Mouse (Mus musculus): Measurements from ENCODE around the gene Fbln1.
A peak's percentile ranks its signal among the peaks of the same experiment; 100 is the strongest.

The Fbln1 gene

GRCm38 (mm10) chr15:85206703-85207075, 940 bp downstream of the Fbln1 start:
- DNase-seq (ENCODE audit: low spot score in 2 of 2): no peak

GRCm38 (mm10) chr15:85207081-85207480, 1.3 kb downstream of the Fbln1 start:
- no peak for DNase-seq (ENCODE audit: low spot score in 2 of 2)

DNA sequence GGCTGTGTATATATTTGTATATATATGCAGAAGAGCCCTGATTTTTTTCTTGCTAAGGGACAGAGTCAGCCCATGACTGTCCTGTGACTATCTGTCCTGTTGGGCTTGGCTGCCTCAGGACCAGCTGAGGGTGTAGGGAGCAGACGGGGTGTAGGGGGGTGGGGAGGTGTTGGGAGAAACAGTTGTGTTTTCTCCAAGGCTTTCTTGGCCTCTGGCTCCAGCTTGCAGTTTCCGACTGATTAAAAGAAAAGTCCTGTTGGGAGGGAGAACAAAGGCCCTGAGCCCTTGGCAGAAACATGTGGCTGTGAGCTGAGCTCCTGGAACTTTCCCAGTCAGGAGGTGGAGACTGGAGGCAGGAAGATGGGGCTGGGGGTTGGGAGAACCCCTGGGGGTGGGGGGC, 2.0 kb downstream of the Fbln1 start:
- peak in 1 of 2 experiments; percentile 71 for DNase-seq (ENCODE audit: low spot score in 2 of 2)

- DNase-seq (ENCODE audit: low spot score in 2 of 2): no peak
Observed at GRCm38 (mm10) chr15:85208332-85208731, 2.6 kb downstream of the Fbln1 start.

- no peak for DNase-seq (ENCODE audit: low spot score in 2 of 2)
Observed at GRCm38 (mm10) chr15:85209341-85209740, 3.6 kb downstream of the Fbln1 start.

DNA sequence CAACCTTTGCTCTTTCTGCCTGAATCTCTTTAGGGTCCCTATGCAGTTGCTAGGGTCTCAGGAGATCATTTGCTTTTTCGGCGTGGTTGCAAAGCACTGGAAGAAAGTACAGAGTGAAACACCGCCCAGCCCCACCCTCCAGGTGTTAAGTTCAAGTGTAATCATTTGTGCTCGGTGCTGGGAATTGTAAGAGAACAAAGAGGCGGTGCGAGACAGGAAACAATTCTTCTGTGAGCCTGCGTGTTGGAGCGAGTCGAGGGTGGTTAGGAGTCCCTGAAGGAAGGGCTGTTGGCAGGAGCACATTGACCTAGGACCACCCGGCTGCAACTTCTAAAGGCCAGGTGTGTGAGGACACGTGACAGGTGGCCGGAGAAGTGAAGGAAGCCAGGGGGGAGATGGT, 4.9 kb downstream of the Fbln1 start:
- no peak for DNase-seq (ENCODE audit: low spot score in 2 of 2)

DNA sequence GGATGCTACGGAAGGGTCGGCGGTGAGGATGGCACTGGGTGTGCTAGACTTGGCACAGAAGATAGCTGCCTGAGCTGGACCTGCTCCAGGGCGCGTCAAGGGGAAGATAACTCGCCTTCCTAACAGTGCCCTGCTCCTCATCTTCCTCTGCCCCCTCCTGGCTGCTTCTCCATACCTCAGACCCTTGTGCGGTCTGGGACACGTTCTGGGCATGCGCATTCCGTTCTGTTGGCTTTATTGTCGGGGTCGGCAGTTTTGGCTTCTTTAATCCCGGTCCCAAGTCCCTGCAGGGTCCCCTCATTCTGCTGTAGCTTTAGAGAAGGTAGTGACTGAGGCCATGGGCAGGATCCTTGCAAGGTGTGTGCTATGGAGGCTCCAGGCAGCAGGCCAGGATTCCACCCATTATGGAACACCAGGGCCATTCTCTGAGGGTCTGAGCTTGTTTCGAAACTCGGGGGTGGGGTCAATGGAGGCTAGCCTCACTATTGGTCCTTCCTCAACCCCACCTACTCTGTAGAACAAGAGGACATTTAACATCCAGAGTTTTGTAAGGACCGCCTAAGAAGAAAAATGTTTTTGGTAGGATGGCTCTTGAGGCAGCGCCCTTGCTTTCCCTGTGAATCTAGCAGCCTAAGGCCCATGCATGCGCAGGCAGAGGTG, 5.5 kb downstream of the Fbln1 start:
- DNase-seq (ENCODE audit: low spot score in 2 of 2): no peak

- DNase-seq (ENCODE audit: low spot score in 2 of 2): no peak
Observed at GRCm38 (mm10) chr15:85216069-85216813, 10.5 kb downstream of the Fbln1 start.

GRCm38 (mm10) chr15:85218617-85219265, 13.0 kb downstream of the Fbln1 start:
- no peak for DNase-seq (ENCODE audit: low spot score in 2 of 2)

- DNase-seq (ENCODE audit: low spot score in 2 of 2): no peak
Observed at GRCm38 (mm10) chr15:85220371-85220770, 14.6 kb downstream of the Fbln1 start.

DNA sequence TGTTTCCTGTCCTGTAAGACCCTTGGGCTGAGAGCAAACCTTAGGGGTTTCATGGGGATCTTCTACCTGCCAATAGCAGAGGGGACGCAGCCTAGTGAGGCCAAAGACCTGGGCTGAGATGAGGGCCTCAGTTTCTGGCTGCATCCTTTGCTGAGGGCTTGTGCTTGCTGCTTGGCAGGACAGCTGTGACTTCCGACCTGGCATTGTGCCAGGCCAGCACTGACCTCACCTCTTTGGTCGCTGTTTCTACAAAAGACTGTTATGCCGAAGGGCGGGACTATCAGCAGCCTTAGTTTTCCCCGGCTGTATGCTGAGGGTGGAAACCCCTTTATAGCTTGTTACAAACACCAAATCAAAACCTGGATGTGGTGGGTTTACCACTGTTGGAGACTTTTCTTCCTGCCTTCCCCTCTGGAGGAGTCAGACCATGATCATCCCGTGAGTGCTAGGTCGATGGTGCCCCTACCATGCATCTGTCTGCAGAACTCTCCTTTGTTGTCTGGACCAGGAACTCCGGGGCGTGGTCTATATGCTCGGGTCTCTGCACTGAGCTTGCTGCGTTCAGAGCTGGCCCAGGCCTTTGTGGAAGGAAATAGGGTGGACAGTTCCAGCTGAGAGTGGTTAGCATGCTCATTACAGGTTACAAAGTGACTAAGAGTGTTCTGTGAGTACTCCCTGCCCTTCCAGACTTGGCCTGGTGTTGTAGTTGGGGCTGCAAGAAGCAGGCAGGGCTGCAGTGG, 15.5 kb downstream of the Fbln1 start:
- DNase-seq (ENCODE audit: low spot score in 2 of 2): no peak

- no peak for DNase-seq (ENCODE audit: low spot score in 2 of 2)
Observed at GRCm38 (mm10) chr15:85225693-85226092, 19.9 kb downstream of the Fbln1 start.

- no peak for DNase-seq (ENCODE audit: low spot score in 2 of 2)
Observed at GRCm38 (mm10) chr15:85226841-85227240, 21.1 kb downstream of the Fbln1 start.

DNA sequence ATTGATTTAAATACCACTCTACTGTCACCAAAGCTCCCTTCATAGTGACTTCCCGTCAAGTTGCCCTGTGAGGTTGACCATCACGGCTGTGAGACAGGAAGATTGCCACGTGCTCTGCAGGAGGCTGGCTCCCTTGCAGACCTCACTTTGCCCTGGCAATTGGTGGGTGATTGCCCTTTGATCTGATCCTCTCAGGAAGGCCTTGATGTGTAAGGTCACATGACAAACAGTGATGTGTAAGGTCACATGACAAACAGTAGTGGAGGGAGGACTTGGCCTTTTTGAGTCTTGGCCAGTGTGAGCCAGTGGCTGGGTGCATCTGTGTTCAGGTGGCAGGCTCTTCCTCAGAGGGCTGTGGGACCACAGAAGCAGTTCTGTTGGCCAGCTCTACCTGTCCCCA, 22.8 kb downstream of the Fbln1 start:
- DNase-seq (ENCODE audit: low spot score in 2 of 2): no peak

DNA sequence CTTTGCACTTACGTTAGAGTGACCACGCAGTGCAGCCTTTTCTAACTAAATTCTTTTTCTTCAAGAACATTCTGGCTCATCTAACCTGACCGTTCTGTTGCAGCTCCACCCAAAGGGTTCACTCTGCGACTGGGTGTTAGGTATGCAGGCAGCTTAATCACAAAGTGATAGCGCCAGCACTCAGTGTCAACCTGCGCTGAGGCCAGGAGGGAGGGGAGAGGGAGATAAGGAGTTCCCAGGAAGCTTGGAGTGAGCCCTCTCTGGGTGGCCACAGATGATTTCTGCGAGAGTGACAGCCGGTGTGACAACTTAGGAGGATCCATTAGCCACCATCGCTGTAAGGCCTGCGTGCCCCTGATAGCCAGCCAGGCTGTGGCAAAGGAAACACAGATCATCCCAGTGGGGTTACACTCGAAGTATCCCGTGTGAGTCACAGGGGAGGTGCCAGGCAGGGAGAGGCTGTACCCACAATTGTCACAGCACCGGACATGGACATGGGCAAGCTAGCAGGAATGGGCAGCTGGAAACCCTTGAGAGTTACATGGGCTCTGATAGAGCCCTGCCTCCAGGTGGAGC, 24.3 kb downstream of the Fbln1 start:
- DNase-seq (ENCODE audit: low spot score in 2 of 2): no peak

DNA sequence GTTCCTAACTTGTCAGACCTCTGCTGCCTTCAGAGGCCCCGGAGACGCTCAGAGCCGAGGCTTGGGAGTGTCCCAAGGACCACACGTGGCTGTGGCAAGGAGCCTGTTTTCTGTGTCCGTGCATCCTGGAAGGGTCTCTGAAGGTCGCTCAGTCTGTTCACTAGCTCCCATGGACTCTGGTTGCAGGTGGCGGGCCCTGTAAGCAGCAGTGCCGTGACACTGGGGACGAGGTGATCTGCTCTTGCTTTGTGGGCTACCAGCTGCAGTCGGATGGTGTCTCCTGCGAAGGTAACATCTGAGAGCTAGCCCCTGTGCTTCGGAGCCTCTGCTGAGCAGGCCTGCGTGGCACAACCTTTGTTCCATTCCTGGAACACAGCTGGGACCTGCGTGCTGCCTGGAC, 24.9 kb downstream of the Fbln1 start:
- no peak for DNase-seq (ENCODE audit: low spot score in 2 of 2)

DNA sequence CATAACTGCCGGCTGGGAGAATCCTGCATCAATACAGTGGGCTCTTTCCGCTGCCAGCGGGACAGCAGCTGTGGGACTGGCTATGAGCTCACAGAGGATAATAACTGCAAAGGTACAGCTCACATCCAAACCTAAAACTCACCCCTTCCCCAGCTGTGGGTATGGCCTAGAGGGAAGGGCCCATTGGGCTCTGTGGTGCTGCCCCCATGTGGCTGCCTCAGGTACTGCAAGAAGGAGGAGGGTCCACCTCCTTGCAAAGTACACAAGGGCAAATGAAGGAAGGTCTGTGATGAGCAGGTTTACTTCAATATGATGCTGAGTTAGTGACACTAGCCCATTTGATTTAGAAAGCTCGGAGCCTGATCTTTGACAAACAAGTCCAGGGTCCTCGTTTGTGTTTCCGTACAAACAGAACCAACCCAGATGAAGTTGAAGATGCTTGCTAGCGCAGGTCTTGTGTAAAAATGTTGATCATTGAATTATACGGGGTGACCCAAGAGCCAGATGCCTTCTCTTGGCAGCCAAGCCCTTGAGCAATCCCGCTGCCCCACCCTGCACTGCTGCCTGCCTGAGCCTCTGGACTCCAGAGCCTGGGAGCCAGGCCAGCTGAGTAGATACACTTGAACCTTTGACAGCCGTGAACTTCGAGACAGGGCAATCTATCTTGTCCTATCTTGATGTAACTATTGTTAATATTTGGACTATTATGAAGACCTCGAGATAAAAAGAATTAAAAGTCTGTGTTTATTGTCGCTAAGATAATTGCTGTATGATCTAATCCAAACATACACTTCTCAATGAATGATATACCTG, 25.9 kb downstream of the Fbln1 start:
- DNase-seq (ENCODE audit: low spot score in 2 of 2): peak; percentile 71 to 88

DNA sequence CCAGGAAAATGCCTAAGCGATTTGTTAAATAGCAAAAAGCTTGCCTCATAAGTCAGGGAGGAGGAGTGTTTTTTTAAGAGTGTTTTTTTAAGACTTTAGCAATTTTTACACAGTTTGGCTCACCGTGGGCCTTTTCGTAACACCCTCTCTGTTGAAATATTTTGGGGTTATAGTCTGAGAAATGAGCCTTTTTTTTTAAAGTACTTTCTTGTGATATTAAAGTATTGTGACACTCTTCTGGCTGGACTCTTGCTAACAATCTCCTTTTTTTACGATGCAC, 26.4 kb downstream of the Fbln1 start:
- DNase-seq (ENCODE audit: low spot score in 2 of 2): no peak

GRCm38 (mm10) chr15:85232543-85233250, 26.9 kb downstream of the Fbln1 start:
- no peak for DNase-seq (ENCODE audit: low spot score in 2 of 2)

GRCm38 (mm10) chr15:85233251-85233611, 27.5 kb downstream of the Fbln1 start:
- DNase-seq (ENCODE audit: low spot score in 2 of 2): no peak

DNA sequence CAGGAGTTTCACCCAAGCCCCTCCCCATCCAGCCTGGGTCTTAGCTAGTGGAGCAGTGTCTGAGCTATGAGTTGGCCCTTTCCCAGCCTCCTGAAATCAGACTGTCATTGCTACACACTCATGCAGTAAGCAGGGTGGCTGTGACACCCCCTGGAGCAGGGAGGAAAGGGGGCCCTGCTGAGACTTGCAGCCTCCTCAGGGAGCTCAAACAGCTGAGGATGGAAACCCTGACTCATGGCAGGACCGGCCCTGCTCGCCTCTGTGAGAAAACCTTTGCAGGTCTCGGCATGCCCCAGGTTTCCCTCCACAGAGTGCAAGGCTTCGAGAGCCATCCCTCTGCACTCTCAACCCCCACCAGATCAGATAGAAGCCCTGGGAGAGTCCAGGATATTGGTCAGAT, 27.9 kb downstream of the Fbln1 start:
- peak in 1 of 2 experiments; percentile 56 for DNase-seq (ENCODE audit: low spot score in 2 of 2)

Measured in urinary bladder, postnatal 4 days (tissue).